Mouse (Mus musculus): ENCODE data around the gene Plekhg4.
A peak's percentile ranks its signal among the peaks of the same experiment; 100 is the strongest.

GRCm38 (mm10) chr8:105413391-105413790 lies 40.3 kb downstream of the Plekhg4 start, which contains the start of the genes Kctd19 and Lrrc36:
- peak; percentile 65 for TF ChIP-seq CTCF (IDR thresholded peaks at IDR 0.05; ENCODE audit: low read depth)
- TF ChIP-seq EP300 (optimal IDR thresholded peaks at IDR 0.05) = no peak

Measured in stomach, postnatal 0 days (tissue).